Mouse (Mus musculus) monocyte, adult 5-6 weeks (primary cell): ENCODE results near the gene Fbxw11. TPM values are rescaled to one million over a fixed set of nuclear protein-coding genes. Genes with fewer than 3 reads are reported as not detected.

ENCODE experiments used
- ATAC-seq: fragments of 153-309, 156-312 bp; replicated peaks from 2 replicates; pipeline ENCODE4 v1.8.0; 2017; ENCODE audit warnings: mild to moderate bottlenecking; ENCODE audit not compliant: low TSS enrichment, insufficient number of reproducible peaks, severe bottlenecking, poor library complexity, low FRiP score
- total RNA-seq: library from RNA; stranded (forward); fragments of 200-1000, 200-491, 200-594 nt; gene quantifications from 3 replicates; pipeline ENCODE4 v1.2.3, GENCODE M21; 2017

The Fbxw11 gene
- total RNA-seq, 1 experiment from 2014 or later = 73.5 TPM

DNA sequence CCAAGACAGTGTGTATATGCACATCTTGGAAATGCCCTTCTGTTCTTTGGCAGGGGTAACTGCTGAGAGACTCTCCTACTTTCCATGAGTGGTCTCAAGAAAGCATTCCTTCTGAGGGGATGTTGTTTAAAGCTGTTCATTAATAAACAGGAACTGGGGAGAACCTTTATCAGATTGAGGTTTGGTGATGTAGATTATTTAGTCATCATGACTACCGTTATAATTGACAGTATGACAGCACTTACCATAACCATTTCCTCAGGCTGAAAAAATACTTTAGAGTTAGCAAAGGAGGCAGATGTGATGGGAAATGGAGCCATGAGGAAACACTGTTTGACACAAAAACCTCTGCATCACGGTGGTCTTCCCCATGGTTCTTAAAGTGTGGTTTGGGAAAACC, 80.8 kb downstream of the Fbxw11 start:
- ATAC-seq = no peak

- no peak for ATAC-seq
These were observed 82.6 kb downstream of the Fbxw11 start for GRCm38 (mm10) chr11:32725171-32725570.

- ATAC-seq = no peak
These were observed 89.9 kb downstream of the Fbxw11 start for GRCm38 (mm10) chr11:32732467-32732866.

GRCm38 (mm10) chr11:32733195-32733594, 90.7 kb downstream of the Fbxw11 start:
- no peak for ATAC-seq

DNA sequence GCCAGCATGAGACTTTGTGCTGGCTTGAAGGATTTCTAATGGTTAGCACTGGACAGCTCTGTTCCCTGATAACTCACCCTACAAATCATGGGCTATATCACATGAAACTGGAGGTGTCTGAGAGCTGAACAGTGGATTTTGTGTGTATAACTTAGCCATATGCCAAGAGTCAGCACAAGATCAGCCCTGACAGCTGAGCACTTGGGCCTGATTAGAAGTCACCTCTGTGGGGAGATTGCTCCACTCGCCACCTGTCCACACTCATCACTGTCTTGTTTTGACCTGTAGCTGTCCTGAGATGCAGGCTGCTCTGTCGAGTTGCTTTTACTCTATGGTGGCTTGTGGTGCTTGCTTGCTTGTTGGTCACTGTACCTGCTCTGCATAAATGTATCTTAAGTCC, 93.8 kb downstream of the Fbxw11 start:
- no peak for ATAC-seq

GRCm38 (mm10) chr11:32737729-32738128, 95.2 kb downstream of the Fbxw11 start:
- no peak for ATAC-seq

- no peak for ATAC-seq
These were observed 101.4 kb downstream of the Fbxw11 start for GRCm38 (mm10) chr11:32743891-32744290.

DNA sequence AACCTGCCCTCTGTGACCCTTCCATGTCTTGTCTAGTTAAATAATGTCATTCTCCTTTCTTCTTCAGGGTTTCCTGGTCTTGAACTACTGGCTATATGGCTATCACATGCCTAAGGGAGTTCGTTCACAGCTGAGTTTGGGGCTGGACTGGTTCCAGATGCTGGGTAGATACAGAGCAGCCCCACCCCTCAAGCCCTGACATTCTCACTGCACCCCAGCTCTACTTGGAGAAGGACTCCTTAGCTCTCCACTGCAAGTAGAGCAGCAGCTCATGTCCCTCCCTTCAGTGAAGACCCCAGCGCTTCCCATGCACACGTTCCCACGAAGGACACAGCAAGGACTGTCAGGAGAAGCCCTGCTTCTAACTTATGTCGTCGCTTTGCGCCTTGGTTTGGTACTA, 101.9 kb downstream of the Fbxw11 start:
- ATAC-seq = no peak

- no peak for ATAC-seq
These were observed 102.9 kb downstream of the Fbxw11 start for GRCm38 (mm10) chr11:32745466-32745865.

DNA sequence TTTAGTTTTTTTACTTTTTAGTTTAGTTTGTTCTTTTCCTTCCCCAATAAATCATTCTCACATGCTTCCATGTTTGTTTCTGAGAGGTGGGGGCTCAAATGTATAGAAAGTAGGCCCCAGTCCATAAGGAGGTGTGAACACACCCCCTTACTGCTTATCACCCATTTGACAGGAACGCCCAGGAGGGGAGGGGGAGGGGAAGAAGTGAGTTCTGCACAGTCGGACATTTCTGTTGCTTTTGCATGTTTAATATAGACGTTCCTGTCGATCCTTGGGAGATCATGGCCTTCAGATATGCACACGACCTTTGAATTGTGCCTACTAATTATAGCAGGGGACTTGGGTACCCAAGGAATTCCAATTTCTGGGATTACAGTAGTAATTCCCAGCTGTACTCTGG, 103.5 kb downstream of the Fbxw11 start:
- ATAC-seq = no peak

DNA sequence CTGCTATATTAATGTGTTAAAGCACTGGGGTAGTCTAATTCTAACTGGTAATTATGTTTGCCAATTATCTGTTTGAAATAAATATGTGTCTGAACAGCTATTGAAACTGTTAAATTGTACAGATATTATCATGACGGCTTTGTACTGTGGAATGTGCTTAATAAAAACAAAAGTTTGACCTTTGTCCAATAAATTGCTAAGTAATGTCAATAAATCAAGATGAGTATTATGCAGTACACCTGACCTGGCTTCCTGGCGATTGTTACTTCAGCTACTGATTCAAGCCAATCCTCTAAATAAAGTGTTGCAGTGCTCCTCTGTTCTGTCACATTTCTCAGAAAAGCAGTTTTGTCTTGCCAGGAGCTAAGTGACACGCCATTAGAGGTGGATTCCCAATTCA, 104.0 kb downstream of the Fbxw11 start:
- ATAC-seq = no peak

DNA sequence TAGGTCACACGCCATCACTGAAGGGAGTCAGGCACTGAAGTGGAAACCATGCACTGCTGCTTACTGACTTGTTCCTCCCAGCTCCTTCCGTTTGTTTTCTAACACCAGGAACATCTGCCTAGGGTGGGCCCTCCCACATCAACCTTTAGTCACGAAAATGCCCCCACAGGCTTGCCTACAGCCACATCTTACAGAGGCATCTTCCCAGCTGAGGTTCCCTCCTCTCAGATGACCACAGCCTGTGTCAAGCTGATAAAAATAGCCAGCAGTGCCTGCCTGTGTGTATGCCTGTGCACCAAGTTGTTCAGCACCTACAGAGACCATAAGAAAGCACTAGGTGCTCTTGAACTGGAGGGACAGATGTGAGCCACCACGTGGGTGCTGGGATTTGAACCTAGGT, 106.3 kb downstream of the Fbxw11 start:
- ATAC-seq = no peak

GRCm38 (mm10) chr11:32751863-32752594, 109.5 kb downstream of the Fbxw11 start:
- 0 out of 2 replicates have a peak, but pooled peaks have one; percentile 40 for ATAC-seq

DNA sequence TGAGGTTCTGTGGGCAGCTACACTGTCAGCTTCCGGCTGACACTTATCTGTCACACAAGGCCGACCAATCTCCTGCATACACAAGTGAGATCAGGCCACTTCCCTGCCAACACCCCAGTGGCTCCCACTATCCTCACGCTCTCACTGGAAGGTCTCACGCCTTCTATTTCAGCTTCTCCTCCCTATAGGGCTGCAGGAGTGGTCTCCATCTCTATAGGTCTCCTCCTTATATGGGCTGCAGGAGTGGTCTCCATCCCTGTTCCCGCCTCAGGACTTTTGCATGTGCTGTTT, 110.0 kb downstream of the Fbxw11 start:
- ATAC-seq = no peak

DNA sequence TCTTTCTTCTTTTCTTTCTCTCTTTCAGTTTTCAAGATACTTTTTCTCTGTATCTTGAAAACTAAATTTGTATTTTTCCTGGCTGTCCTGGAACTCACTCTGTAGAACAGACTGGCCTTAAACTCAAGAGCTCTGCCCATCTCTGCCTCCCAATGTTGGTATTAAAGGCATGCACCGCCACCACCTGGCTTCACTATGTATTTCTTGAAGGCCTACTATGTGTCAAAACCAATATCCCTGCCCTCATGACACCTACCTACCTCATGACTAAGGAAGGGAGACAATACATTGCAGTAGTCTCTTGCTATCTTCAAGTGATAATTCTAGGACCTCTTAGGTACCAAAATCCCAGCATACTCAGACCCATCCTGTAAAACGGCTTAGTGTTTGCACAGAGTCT, 110.8 kb downstream of the Fbxw11 start:
- ATAC-seq = no peak

DNA sequence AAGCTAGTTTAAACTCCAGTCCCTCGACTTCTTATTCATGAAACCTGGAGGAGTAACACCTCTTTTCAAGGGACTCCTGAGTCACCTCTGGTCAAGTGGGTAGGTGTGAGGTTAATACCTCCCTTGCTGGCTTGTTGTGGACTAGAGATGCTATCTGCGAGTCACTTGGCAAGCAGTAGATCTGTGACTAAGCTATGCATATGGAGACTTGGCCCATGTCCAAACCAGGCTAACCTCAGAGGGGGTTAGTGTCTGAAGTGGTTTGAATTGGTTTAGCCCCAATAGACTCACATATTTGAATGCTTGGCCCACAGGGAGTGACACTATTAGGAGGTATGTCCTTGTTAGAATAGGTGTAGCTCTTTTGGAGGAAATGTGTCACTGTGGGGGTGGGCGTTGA, 120.2 kb downstream of the Fbxw11 start:
- no peak for ATAC-seq

- ATAC-seq = no peak
These were observed 125.1 kb downstream of the Fbxw11 start for GRCm38 (mm10) chr11:32767496-32768230.

GRCm38 (mm10) chr11:32768642-32769343, 126.3 kb downstream of the Fbxw11 start:
- no peak for ATAC-seq

DNA sequence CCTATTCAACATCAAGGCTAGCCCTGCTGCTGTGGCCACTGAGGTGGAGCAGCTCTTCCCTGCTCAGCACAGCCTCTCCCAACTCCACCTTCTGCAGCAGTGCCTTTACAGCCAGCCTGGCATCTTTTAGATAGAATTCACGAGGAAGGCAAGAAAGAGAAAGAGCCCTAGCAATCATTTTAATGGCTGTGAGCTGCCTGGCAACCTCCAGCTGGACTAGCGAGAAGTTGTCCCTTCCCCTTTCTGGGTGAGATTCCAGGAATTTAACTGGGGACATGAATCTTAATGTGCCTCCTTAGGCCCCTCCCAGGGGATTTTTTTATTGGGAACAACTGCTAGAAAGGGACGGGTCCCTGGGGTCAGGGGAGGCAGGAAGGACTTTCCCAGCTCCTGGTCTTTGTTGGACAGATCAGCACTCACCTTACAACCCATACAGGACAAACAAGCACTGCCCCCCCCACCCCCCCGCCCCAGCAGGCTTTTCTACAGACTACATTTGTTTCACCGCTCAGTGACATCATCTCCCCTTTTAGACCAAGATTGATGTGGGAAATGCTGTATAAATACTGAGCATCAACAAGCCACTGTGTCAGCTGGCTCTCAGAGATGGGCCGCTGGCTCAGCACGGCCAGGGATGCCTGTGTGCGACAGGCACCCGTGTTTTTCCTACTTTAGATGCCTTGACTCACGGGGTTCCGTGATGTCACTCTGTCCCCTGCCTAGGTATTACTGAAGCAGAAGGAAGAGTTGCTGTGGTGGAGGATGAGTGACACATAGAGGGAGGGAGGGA, 138.4 kb downstream of the Fbxw11 start:
- ATAC-seq = no peak
